Mouse (Mus musculus): ENCODE data around the gene Tmem121b.

DNA sequence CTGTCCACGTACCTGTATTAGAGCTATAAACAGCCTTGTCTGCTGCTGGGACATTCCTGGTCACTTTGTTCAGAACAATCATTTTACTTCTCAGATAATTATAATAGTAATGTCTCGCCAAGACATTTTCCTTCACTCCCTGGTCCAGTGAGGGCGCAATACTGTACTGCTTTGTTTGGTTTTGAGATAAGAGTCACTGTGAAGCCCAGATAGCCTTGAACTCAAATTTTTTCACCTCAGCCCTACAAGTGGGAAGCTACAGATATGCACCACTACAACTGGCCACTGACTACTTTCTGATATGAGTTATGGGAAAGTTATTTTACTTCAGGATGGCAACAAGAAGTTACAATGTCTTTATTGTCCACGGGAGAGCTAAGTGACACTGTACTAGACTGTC, 22.8 kb upstream of the Tmem121b start:
- no peak for TF ChIP-seq POLR2A (IDR thresholded peaks at IDR 0.05; ENCODE audit: low read depth, low read length)
- no peak for TF ChIP-seq CTCF (IDR thresholded peaks at IDR 0.05; ENCODE audit: extremely low read depth, insufficient read depth, insufficient read length, insufficient replicate concordance)
